Mouse (Mus musculus) cerebellum, adult 2 months (tissue): ENCODE measurements at regions not wholly inside any gene's neighbourhood (a gene's known extent, or its start where the extent isn't known, plus 50 kb on each side); places are given as distances from the start of the nearest gene placed in this dataset.

Source experiments
- CTCF ChIP-seq: fragments of 200-500 bp; IDR thresholded peaks from 2 replicates; pipeline ENCODE4 v1.5.1; 2011; ENCODE audit warnings: low read depth, mild to moderate bottlenecking, control low read depth, low read length, moderate library complexity, borderline replicate concordance; ENCODE audit not compliant: insufficient read depth
- POLR2A ChIP-seq: fragments of 200-500 bp; IDR thresholded peaks from 2 replicates; pipeline ENCODE4 v1.6.1; 2011; ENCODE audit warnings: low read length, control low read depth, borderline replicate concordance; ENCODE audit not compliant: insufficient read depth

- TF ChIP-seq CTCF (no peak), POLR2A (no peak)
These were observed 58.6 kb upstream of the Col5a1 start for GRCm38 (mm10) chr2:27827582-27827981.
